Mouse (Mus musculus): Measurements from ENCODE around the gene Psenen.

Psenen gene

DNA sequence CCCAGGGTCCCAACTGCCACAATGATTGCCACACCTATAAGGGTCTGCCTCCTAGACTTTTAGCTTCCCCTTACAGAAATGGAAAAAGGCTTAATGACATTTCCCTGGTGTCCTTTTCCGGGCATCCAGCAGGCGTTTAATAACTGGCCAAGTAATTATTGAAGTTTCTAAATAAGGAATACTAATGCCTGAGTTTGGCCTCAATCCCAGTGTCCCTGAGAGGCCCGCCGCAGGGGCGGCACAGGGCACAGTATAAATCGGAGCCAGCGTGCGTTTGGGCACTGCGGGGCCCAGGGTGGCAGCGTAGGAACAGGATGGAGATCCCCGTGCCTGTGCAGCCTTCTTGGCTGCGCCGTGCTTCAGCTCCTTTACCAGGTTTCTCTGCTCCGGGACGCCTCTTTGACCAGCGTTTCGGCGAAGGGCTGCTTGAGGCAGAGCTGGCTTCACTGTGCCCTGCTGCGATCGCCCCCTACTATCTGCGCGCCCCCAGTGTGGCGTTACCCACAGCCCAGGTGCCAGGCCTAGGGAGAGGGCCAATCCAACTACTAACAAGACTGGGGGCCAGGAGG lies 10.3 kb downstream of the Psenen start:
- DNase-seq, result peak; percentile 62 to 67

DNA sequence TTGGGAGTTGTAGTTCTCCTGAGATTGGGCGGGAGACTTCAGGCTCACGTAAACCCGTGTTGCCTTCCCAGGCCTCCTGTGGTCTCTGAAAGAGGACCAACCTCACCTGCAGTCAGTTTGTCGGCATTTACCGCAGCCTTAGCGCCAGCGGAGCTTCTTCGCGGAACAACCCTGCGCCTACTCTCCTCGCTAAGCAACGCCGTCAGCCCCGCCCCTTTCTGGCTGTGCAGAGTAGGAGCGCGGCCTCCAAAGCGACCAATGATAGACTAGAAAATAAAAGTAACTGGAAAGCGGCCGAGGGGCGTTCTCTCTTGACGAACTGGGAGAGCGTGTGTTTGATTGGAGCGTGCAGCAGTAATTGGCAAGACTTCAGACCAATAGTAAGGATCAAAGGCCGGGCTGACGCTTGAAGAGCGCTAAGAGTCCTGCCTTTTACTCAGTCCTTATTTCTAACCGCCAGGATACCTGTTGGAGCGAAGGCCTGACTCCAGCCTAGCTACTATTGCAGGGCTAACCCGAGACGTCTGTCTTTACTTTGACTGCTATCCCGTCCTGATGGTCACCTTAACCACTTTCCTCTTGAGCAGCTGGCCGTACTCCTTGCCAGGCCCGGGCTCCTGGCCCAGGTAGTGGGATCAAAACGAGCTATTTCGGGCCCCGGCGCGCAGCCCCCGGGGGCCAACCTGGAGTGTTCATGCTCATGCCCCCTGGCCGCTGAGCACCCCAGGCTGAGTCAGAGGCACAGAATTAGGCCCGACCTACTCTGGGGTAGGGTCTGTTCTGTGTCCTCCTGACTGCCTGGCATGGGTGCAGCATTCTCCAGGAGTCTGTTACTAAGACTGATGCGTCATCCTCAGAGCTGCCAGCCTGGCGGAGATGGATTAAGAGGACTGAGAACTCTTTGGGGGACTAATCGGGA lies 11.1 kb downstream of the Psenen start, which contains the start of the genes Hspb6 and Proser3:
Gene Hspb6, plus strand, starts transcription at position 77 of the 919 bp plus-strand sequence.
Gene Proser3, minus strand, starts transcription at position 198 of the 919 bp plus-strand sequence.
- DNase-seq, result peak; percentile 94 to 98

DNA sequence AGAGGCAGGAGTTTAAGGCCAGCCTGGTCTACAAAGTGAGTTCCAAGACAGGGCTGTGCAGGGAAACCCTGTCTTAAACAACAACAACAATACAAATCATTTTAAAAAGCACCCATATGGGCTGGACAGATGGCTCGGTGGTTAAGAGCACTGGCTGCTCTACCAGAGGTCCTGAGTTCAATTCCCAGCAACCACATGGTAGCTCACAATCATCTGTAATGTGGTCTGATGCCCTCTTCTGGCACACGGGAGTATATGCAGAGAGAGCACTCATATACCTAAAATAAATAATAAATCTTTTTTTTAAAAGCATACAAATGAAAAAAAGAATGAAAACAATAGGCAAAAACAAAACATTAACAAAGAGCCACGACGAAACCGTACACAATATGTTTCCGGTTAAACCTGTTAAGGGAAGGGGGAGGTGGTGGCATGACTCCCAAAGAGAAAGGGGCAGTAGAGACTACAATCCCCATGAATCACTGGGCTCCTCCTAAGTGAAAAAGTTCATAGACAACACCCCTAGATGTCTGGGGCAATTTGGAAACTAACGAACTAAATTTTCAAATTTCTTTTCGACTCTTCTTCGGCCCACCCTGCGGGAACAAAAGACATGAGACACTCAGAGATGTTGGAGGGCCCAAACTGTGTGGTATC lies 11.9 kb downstream of the Psenen start:
- DNase-seq, result no peak

DNA sequence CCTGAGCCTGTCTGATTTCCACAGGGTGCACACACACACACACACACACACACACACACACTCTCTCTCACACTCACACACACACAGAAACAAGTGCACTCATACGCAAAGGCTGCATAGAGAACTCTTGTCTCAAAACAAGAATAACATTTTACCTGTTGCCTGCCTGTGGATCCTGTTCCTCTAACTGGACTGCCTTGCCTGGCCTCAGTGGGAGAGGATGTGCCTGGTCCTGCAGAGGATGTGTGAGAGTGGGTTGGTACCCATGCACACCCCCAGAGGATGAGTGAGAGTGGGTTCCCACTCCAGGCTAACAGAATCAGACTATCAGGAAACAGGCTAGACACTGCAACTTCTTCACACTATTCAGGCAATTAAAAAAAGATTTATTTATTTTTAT lies 12.8 kb downstream of the Psenen start:
- DNase-seq, result no peak

DNA sequence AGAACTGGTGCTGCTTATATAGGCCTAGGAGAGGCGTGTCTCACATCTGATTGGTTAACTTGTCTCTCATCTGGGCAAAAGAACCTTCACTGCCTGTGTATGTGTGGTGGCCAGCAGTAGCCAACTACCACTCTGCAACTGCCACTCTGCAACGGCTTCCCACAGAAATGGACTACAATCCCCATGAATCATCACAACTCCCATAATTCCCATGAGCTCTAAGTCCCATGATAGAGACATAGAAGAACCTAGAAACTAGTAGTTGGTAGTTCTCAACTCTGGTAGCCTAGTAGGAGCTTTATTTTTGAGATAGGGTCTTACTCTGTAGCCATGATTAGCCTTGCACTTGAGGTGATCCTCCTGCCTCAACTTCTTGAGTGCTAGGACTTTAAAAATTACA lies 13.5 kb downstream of the Psenen start:
- no peak for DNase-seq

DNA sequence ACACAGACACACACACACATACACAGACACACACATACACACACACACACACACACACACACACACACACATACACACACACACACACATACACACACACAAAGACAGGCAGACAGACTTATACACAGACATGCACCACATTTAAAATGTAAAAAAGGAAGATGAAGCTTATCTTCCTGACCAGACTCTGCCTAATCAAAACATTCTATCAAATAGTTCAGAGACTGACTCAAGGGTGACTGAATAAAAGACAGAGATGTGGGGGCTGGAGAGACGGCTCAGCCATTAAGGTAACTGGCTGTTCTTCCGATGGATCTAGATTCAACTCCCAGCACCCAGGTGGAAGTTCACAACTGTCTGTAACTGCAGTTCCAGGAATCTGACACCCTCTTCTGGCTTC lies 19.1 kb downstream of the Psenen start:
- no peak for DNase-seq

DNA sequence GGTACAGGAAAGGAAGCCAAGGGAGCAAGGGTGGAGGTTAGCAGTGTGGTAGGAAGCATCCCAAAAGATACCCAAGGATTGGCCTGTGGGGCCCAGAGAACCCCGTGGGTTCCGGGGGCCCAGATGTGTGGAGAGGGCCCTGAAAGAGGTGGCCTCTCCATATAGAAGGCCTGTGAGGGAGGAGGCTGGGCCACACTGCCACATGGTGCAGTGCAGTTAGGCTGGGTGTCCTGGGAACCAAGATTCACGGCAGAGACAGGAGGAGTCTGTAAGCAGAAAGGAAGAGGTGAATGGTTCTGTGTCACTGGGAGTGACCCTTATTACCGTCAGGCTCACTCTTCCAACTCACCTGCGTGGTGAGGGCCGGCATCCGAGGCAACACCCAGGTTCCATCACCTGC lies 22.9 kb downstream of the Psenen start:
- no peak for DNase-seq

DNA sequence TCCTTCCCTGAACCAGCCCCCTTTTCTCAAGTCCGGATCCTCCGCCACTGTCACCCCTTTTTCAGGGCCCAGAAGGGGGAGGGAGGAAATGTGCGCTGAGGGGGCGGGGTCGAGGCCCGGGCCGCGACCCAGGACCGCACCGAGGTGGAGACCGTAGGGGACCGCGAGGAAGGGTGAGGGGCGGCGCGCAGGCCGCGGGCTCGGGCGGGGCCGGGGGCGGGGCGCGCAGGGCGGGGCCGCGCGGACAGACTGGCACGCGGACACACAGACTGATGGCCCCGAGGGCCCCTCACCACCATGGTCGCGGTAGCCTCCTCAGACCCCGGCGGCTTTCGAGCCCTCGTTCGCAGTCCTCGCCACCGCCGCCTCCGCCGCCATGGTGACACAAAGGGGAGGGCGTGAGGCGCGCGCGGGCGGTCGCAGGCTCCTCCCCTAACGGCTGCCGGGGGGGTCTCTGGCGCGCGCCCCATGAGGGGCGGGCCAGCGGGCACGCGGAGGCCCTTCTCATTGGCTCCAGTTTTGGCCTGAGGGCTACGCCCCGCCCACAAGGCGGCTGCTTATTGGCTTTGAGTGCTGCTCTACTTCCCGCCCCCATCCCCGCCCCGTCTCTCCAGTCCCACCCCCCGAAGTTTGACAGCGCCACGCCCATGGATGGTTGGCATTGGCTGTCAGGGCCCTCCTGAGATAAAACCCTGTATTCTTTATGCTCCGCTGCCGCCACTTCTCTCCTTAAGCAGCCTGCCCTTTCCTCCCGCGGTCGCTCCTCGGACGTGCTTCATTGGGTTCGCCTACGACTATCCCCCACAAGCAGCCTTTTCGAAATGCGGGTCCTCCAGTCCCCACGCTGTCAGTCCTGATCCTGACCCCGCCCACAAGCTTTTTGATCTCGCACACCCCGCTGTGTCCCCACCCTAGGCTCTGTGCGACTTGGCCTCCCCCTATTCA lies 28.5 kb downstream of the Psenen start, which contains the start of gene Arhgap33:
Gene Arhgap33, minus strand, starts transcription at position 428 of the 945 bp plus-strand sequence.
- peak; percentile 93 to 97 for DNase-seq

DNA sequence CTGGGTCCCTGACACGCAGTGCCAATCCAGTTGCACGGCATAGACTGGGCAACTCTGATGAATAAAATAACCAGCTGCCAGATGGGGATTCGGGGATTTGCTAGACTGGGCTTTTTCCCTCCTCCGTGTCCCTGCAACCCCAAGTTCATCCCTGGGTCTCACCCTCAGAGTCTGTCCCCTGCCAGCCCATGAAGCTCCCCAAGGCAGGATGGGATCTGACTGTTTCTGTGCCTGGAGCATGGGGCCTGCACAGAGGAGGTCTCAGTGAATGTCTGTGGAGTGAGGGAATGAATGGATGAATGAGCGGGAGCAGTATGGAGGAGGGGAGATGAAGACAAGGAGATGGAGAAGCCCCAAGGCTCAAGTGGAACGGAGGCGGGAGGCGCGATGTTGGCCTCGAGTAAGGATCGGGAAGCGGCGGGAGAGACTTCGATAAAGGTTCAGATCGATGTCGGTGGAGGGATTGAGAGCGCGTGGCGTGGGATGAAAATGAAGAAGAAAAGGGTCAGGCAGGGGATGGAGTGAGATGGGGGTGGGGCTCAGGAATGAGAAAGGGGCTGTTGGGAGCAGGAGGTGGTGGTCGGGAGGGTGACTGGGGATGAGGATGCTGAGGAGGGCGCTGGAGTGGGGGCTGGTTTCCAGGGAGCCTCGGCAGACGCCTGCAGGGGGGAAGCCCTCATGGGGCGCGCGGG lies 29.3 kb downstream of the Psenen start:
- peak in 1 of 2 experiments; percentile 23 for DNase-seq

DNA sequence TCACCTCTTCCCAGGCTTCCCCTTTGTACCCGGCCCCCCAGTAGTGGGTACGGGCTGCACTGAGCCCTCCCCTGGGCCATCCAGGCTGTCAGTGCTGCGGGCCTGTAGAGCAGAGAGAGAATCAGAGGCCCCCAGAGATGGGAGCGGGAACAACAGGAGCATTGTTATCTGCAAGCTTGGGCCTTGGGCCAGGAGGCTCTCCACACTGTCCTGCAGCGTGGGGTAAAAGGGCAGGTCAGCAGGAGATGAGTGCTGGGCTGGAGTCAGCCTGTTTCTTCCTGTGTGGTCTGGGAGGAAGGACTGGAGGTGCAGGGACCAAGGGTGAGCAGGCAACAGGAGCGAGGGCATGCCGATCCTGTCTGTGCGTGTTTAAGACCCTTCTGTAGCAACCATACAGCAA lies 30.5 kb downstream of the Psenen start:
- peak in 1 of 2 experiments; percentile 22 for DNase-seq

DNA sequence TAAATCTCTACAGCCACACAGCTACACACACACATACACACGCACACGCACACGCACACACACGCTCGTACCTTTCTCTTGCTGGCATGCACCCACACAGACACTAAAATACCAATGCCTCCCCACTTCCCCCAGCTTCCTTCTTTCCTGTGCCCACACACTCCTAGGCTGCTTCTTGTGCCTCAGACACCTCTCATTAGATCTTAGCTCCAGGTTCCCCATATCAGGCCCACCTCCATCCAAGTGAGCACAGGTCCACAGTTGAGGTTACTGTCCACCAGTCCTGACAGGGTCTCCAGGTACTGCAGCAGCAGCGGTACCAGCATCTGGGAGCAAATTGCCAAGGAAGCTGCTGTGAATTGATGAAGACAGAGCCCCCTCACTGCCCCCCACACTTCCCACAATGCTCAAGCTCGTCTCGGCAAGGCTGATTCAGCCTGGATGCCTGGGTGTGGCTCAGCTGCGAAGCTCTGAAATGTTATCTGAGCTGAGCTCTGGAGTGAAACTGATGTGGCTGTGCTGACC lies 32.1 kb downstream of the Psenen start:
- no peak for DNase-seq

DNA sequence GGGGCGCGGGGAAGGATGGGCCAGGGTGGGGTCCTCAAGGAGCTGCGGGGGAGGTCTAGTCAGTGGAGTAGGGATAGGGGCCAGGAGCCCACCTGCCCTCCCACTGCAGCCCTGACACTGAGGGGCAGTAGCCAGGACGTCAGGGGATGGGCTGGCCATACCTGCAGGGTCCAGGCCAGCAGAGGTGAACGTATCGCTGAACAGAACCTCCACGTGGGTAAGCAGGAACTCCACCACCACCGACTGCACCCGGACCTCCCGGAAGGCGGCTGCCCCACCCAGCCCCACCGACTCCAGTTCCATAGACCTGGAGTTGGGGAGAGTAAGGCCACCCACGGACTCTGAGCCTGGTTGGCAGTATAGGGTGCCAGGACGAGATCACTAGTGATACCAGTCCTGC lies 36.4 kb downstream of the Psenen start:
- DNase-seq, result no peak

DNA sequence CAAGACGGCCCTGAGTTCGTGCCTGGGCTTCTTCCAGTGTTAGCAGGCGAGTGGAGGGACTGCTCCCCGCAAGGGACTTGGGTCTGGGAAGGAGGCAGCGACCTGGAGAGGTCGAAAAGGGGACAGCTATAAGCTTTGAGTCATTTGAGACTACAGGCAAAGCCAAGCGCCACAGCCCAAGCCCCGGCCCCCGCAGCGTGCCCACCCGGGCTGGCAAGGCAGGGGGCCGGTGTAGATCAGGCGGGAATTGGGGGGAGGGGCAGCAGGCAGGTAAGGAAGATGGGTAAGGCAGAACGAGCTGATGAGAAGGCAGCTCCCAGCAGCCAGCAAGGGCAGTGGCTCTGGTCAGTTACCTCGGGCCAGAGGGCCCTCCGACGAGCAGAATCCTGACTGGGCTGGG lies 37.0 kb downstream of the Psenen start:
- no peak for DNase-seq

DNA sequence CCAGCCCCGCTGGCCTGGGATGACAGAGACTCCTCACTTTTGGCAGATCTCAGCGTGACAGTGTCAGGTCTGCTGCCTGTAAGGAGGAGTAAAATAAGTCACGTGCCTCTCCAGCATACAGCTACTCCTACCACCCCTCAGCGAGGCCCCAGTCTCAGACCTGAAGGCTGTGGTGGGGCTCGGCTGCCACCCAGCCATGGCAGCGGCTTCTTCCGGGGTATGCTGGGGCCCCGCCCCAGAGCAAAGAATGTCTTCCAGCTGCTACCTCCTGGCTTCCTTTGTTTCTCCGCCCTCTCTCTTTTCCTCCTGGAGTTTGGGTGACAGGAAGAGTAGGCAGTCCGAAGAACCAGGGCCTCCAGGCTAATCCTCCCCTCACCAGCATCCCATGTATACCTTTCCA lies 37.5 kb downstream of the Psenen start:
- DNase-seq, result no peak

DNA sequence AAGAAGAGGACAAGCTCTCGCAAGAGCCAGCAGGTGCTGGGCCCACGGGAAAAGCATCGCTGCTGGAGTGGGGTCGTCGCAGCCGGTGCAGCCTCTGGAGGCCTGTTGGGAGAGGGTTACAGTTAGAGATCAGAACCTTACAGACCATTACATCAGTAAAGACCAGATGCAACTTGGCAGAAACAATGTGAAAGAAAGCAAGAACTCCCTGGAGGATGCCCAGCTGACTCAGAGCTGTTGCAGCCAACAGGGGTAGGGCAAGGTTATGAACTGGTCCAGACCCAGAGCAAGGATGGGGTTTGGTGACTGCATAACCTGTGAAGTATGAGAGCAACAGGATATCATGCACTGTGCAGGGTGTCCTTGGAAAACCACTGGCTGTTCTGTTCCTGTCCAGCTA lies 38.9 kb downstream of the Psenen start:
- DNase-seq, result no peak

DNA sequence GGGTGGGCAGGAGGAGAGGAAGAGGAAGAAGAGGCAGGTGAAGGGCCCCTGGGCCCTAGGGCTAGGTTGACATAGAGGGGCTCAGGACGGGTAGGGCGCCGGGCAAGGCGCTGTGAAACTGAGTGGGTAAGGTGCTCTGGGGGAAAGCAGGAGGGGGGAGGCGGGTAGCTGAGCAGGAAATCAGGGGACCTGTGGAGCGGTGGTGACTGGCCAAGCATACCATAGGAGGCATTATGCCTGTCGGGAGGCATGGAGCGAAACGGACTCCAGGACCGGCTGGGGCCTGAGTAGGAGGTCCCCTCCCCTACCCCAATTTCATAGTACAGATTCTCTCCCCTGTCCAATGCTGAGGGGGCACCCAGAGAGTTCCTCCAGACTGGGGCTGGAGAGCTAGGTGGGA lies 40.6 kb downstream of the Psenen start:
- DNase-seq, result no peak

DNA sequence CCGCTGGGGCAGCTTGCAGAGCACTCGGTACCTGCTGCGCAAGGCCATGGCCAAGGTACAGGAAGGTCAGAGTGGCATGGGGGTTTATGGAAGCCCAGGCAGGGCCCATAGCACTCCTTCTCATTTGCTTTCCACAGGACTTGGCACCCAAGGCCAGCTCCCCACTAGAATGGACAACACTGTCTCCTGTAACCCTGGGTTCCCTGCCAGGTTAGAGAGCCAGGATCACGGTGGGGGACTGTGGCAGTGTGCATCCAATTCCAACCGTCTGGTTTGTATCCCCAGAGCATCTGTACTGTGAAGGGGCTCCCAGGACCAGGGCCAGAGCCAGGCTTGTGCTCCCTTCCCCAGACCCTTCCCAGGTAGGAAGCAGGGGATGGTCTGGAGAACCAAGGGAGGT lies 42.6 kb downstream of the Psenen start:
- peak; percentile 55 to 58 for DNase-seq

DNA sequence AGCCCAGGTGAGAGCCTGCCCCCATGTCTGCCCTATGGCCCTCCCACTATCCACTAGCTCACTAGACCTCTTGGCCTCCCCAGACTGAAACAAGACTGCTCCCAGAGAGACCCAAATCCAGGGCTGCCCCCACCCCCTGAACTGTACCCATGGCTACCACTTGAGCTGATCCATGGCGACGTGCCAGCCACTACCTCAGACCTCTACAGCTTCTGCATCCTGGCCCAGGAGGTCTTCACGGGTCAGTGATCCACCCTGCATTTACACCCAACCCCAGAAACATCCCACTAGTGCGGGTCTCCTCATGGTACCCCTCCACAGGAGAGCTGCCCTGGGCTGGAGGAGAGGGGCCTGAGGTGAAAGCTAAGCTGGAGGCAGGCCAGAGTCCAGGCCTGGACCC lies 43.0 kb downstream of the Psenen start:
- DNase-seq, result peak; percentile 15 to 26

DNA sequence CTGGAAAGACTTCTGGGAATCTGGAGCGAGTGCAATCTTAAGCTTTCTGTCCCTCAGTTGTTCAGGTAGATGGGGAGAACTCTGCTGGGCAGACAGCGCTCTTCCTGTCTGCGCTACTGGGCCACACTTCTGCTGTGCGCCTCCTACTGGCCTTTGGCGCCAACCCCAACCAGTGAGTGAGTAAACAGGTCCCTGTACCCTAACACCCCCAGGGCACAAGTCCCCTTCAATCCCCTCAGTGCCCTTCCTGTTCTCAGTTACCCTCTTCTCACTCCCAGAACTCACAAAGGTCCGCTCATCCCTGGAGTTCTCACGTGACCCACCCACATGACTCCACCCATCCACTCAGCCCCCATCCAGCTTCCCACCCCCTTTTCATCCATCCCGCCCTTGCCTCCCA lies 45.1 kb downstream of the Psenen start:
- no peak for DNase-seq

DNA sequence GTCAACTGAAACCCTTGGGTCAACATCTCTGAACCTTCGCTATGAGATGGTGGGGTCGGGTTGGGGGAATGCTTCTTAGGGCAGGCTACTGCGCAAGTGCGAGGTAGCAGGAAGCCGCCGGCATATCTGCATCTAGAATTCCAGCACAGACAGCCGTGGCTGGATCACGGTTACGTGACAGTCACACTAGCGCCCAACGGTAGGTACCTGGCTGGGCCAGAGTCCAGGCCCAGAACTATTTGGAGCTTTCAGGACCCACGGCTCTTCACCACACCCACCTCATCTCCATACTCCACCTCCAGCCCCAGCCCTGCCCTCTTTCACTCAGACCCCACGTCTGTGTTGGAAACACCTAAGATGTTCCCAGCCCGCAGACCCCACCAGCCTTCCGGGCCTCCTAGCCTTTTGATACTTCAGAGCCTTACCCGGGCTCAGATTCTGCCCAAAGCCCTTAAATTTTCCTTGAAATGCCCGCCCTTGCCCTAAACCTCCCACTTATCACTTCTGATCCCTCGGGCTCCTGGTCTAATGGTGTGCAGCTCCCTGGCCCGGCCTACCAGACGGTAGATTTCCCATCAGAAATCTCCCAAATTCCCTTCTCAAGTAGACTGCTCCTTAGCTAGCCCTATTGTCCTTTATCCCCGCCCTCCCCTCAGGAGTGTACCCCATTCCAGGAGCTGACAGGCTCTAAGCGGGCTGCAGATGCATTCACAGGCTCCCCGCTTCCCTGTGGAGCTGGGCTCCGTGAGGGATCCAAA lies 48.2 kb downstream of the Psenen start:
- DNase-seq, result no peak

All from cerebellum, postnatal 36 days (tissue).